Mouse (Mus musculus) activated CD4-positive, CD25-positive, alpha-beta regulatory T cell (primary cell): ENCODE data around the gene Chic1. TPM values are rescaled to one million over a fixed set of nuclear protein-coding genes. Genes with fewer than 3 reads are reported as not detected.

Experiments used
- polyA plus RNA-seq, 2 experiments: library from polyadenylated mRNA; unstranded; fragments of 100-300 nt; shearing (Covaris generic); gene quantifications; one replicate each; pipeline ENCODE4 v1.2.1; 2017

Gene Chic1
- polyA plus RNA-seq: 1 to 10 TPM; 1.9 to 2.3 TPM

DNA sequence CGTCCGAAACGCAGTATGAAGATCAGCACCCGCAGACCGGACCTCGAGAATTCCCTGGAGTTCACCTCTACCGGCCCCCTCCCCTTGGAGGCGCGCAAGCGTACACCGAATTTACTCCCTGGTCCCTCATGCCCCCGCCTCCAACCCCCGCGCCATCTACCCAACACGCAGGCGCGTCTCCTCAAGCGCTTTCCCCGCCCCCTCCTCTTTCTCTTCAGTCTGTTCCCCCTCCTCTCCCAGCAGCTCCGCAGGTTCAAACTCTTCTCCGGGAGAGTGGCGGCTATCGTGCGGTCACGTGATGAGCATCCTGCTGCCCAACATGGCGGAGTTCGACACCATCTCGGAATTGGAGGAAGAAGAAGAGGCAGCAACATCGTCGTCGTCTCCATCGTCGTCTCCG is at the start of gene Chic1:
TSS of gene Chic1 (plus strand) at position 190 of the 400 bp plus-strand sequence.

DNA sequence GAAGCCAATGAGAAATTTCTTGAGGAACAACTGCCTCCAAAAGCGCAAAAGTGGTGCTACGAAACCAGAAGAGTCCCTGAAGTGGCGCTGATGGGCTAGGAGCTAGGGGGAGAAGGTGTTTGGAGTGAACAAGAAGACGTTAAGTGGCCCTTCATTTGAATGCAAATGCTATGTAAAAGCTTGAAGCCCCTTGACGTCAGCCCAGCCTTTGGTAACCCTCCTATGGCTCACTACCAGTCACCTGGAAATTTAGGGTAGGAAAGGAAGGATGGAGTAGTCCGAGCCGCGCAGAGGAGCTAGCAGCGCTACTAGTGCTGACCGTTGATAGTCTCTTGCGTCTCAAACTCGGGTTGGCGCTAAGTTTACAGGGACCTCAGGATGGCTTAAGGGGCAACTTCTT is 35.1 kb upstream of the Chic1 start, which contains the start of gene Cdx4:
TSS of gene Cdx4 (plus strand) at position 253 of the 400 bp plus-strand sequence.

DNA sequence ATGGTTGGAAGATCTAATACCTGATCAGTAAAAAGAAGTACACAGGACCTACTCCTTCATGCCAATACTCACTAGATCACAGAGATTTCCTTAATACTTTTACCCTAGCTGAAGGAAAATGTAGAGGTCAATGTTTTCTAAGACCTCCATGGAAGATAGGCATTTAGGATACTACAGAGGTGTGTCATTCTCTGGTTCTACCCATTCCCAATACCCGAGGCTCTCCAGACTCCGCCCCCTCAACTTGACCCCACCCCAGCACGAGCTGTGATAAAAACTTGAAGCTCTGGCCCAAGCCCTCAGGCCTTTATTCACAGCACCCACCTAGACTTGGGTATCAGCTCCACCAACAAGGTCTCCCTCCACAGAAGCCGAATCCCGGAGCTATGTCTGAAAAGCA is 57.9 kb downstream of the Chic1 start, which contains the start of gene Tsx:
TSS of gene Tsx (plus strand) at position 301 of the 400 bp plus-strand sequence.

DNA sequence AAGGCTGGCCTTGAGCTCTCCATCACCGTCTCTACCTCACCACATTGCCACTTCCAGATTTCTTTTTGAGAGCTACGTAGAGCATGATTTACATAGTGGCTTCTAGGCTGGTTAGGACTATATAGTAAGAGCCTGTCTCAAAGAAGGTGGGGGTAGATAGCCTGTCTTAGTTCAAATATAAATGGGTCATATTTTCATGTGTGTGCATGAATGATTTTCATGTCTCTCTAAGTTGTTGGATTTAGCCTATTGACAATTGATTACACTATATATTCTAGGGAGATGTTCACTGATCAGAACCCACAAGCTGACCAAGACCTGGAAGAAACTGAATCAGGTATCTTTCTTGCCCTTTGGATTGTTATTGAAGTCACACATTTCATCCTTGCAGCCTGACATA is 65.4 kb downstream of the Chic1 start, which contains the start of gene Gm26992:
TSS of gene Gm26992 (plus strand) at position 301 of the 400 bp plus-strand sequence.

Other genes with a start within 250 kb of the Chic1 start
- not detected for gene Nap1l2, start 169.8 kb upstream of the Chic1 start, polyA plus RNA-seq
- not detected for gene Cdx4, start 35.1 kb upstream of the Chic1 start, polyA plus RNA-seq
- gene Tsx, start 58.0 kb downstream of the Chic1 start, polyA plus RNA-seq: under 1 TPM; 0.22 to 0.47 TPM
- not detected for gene Gm26992, start 65.5 kb downstream of the Chic1 start, polyA plus RNA-seq